Mouse (Mus musculus): ENCODE measurements around the gene Ror2. TPM values are rescaled to one million over a fixed set of nuclear protein-coding genes. Genes with fewer than 3 reads are reported as not detected.

The Ror2 gene
- polyA plus RNA-seq, 1 experiment from 2014 or later = 2.2 TPM

- H3K4me3 ChIP-seq (ENCODE audit: low read depth, low read length) = no peak overlapping the region
- DNase-seq (ENCODE audit: low spot score) (peak; percentile 67), ATAC-seq (peak; percentile 40)
- H3K36me3 ChIP-seq (ENCODE audit: control insufficient read depth, insufficient read depth, low read length) = no peaks in the 10 kb centered on the region
- no peak overlapping the region for H3K27ac ChIP-seq (ENCODE audit: low read depth, low read length)
- no peak overlapping the region for H3K9ac ChIP-seq (ENCODE audit: low read length)
- no peaks in the 10 kb centered on the region for H3K9me3 ChIP-seq (replicated peaks; ENCODE audit: control insufficient read depth, low read length)
- no peaks in the 10 kb centered on the region; the same call in 1 of the 2 replicates for H3K4me1 ChIP-seq (ENCODE audit: control insufficient read depth, insufficient read depth, low read length)
- H3K27me3 ChIP-seq (replicated peaks; ENCODE audit: control insufficient read depth, insufficient read depth, low read length) = no peaks in the 10 kb centered on the region
- H3K4me2 ChIP-seq (ENCODE audit: low read length) = no peak overlapping the region
- 36% methylated on average over 13 of the region's 13 CpGs for WGBS
Observed at GRCm38 (mm10) chr13:53130567-53130966, 155.4 kb downstream of the Ror2 start.

GRCm38 (mm10) chr13:53130032-53130431 lies 155.9 kb downstream of the Ror2 start:
- no peaks in the 10 kb centered on the region for H3K9me3 ChIP-seq (replicated peaks; ENCODE audit: control insufficient read depth, low read length)
- 87% methylated on average over 5 of the region's 5 CpGs for WGBS

GRCm38 (mm10) chr13:53125627-53126026 lies 160.3 kb downstream of the Ror2 start:
- Histone ChIP-seq H3K27me3 (replicated peaks; ENCODE audit: control insufficient read depth, insufficient read depth, low read length) (no peaks in the 10 kb centered on the region), H3K9ac (ENCODE audit: low read length) (no peak overlapping the region), H3K9me3 (replicated peaks; ENCODE audit: control insufficient read depth, low read length) (no peaks in the 10 kb centered on the region), H3K4me3 (ENCODE audit: low read depth, low read length) (no peak overlapping the region), H3K4me2 (ENCODE audit: low read length) (no peak overlapping the region), H3K4me1 (ENCODE audit: control insufficient read depth, insufficient read depth, low read length) (peaks cover 8% of the 10 kb centered on the region), H3K36me3 (ENCODE audit: control insufficient read depth, insufficient read depth, low read length) (no peaks in the 10 kb centered on the region), H3K27ac (ENCODE audit: low read depth, low read length) (no peak overlapping the region)
- DNase-seq (ENCODE audit: low spot score) = no peak
- WGBS = 82% methylated on average over 5 of the region's 5 CpGs
- ATAC-seq = no peak

More at GRCm38 (mm10) chr13:53130032-53130431, 155.9 kb downstream of the Ror2 start:
- Histone ChIP-seq H3K27ac (ENCODE audit: low read depth, low read length) (no peak overlapping the region), H3K27me3 (replicated peaks; ENCODE audit: control insufficient read depth, insufficient read depth, low read length) (no peaks in the 10 kb centered on the region), H3K9ac (ENCODE audit: low read length) (no peak overlapping the region), H3K36me3 (ENCODE audit: control insufficient read depth, insufficient read depth, low read length) (no peaks in the 10 kb centered on the region), H3K4me3 (ENCODE audit: low read depth, low read length) (no peak overlapping the region), H3K4me1 (ENCODE audit: control insufficient read depth, insufficient read depth, low read length) (no peaks in the 10 kb centered on the region; the same call in 1 of the 2 replicates), H3K4me2 (ENCODE audit: low read length) (no peak overlapping the region)
- ATAC-seq = no peak
- no peak for DNase-seq (ENCODE audit: low spot score)

GRCm38 (mm10) chr13:53122085-53122484 lies 163.8 kb downstream of the Ror2 start:
- Histone ChIP-seq H3K4me3 (ENCODE audit: low read depth, low read length) (no peak overlapping the region), H3K4me1 (ENCODE audit: control insufficient read depth, insufficient read depth, low read length) (peaks cover 15% of the 10 kb centered on the region), H3K9me3 (replicated peaks; ENCODE audit: control insufficient read depth, low read length) (no peaks in the 10 kb centered on the region), H3K36me3 (ENCODE audit: control insufficient read depth, insufficient read depth, low read length) (no peaks in the 10 kb centered on the region), H3K27ac (ENCODE audit: low read depth, low read length) (no peak overlapping the region), H3K9ac (ENCODE audit: low read length) (no peak overlapping the region), H3K27me3 (replicated peaks; ENCODE audit: control insufficient read depth, insufficient read depth, low read length) (no peaks in the 10 kb centered on the region), H3K4me2 (ENCODE audit: low read length) (no peak overlapping the region)
- ATAC-seq = no peak
- WGBS = 64% methylated on average over 8 of the region's 8 CpGs
- DNase-seq (ENCODE audit: low spot score) = no peak

GRCm38 (mm10) chr13:53120906-53121305 lies 165.0 kb downstream of the Ror2 start:
- Histone ChIP-seq H3K4me3 (ENCODE audit: low read depth, low read length) (no peak overlapping the region), H3K27ac (ENCODE audit: low read depth, low read length) (no peak overlapping the region; the same call in 1 of the 2 replicates), H3K9me3 (replicated peaks; ENCODE audit: control insufficient read depth, low read length) (no peaks in the 10 kb centered on the region), H3K36me3 (ENCODE audit: control insufficient read depth, insufficient read depth, low read length) (no peaks in the 10 kb centered on the region), H3K9ac (ENCODE audit: low read length) (no peak overlapping the region), H3K27me3 (replicated peaks; ENCODE audit: control insufficient read depth, insufficient read depth, low read length) (no peaks in the 10 kb centered on the region), H3K4me1 (ENCODE audit: control insufficient read depth, insufficient read depth, low read length) (peaks cover 15% of the 10 kb centered on the region), H3K4me2 (ENCODE audit: low read length) (peak overlapping the region; percentile 32)
- peak; percentile 65 for DNase-seq (ENCODE audit: low spot score)
- peak; percentile 37 for ATAC-seq
- WGBS = 14% methylated on average over 11 of the region's 11 CpGs

- Histone ChIP-seq H3K27me3 (replicated peaks; ENCODE audit: control insufficient read depth, insufficient read depth, low read length) (no peaks in the 10 kb centered on the region), H3K9ac (ENCODE audit: low read length) (no peak overlapping the region), H3K36me3 (ENCODE audit: control insufficient read depth, insufficient read depth, low read length) (no peaks in the 10 kb centered on the region), H3K4me2 (ENCODE audit: low read length) (no peak overlapping the region), H3K4me3 (ENCODE audit: low read depth, low read length) (no peak overlapping the region), H3K27ac (ENCODE audit: low read depth, low read length) (no peak overlapping the region), H3K9me3 (replicated peaks; ENCODE audit: control insufficient read depth, low read length) (no peaks in the 10 kb centered on the region), H3K4me1 (ENCODE audit: control insufficient read depth, insufficient read depth, low read length) (peaks cover 15% of the 10 kb centered on the region)
- peak; percentile 97 for DNase-seq (ENCODE audit: low spot score)
- peak; percentile 80 for ATAC-seq
- 27% methylated on average over 10 of the region's 10 CpGs for WGBS
Observed at GRCm38 (mm10) chr13:53119586-53120426, 166.1 kb downstream of the Ror2 start.

- Histone ChIP-seq H3K9me3 (replicated peaks; ENCODE audit: control insufficient read depth, low read length) (no peaks in the 10 kb centered on the region), H3K9ac (ENCODE audit: low read length) (no peak overlapping the region), H3K4me3 (ENCODE audit: low read depth, low read length) (no peak overlapping the region), H3K4me2 (ENCODE audit: low read length) (no peak overlapping the region), H3K36me3 (ENCODE audit: control insufficient read depth, insufficient read depth, low read length) (no peaks in the 10 kb centered on the region), H3K4me1 (ENCODE audit: control insufficient read depth, insufficient read depth, low read length) (peaks cover 15% of the 10 kb centered on the region), H3K27ac (ENCODE audit: low read depth, low read length) (no peak overlapping the region), H3K27me3 (replicated peaks; ENCODE audit: control insufficient read depth, insufficient read depth, low read length) (no peaks in the 10 kb centered on the region)
- DNase-seq (ENCODE audit: low spot score) (no peak), ATAC-seq (no peak)
- WGBS = 77% methylated on average over 13 of the region's 13 CpGs
Observed at GRCm38 (mm10) chr13:53118398-53118797, 167.5 kb downstream of the Ror2 start.

GRCm38 (mm10) chr13:53117921-53118320 lies 168.0 kb downstream of the Ror2 start:
- Histone ChIP-seq H3K27me3 (replicated peaks; ENCODE audit: control insufficient read depth, insufficient read depth, low read length) (no peaks in the 10 kb centered on the region), H3K9me3 (replicated peaks; ENCODE audit: control insufficient read depth, low read length) (no peaks in the 10 kb centered on the region), H3K27ac (ENCODE audit: low read depth, low read length) (no peak overlapping the region), H3K4me1 (ENCODE audit: control insufficient read depth, insufficient read depth, low read length) (peaks cover 15% of the 10 kb centered on the region), H3K4me2 (ENCODE audit: low read length) (no peak overlapping the region), H3K9ac (ENCODE audit: low read length) (no peak overlapping the region), H3K4me3 (ENCODE audit: low read depth, low read length) (no peak overlapping the region), H3K36me3 (ENCODE audit: control insufficient read depth, insufficient read depth, low read length) (no peaks in the 10 kb centered on the region)
- ATAC-seq (no peak), DNase-seq (ENCODE audit: low spot score) (no peak)
- 93% methylated on average over 7 of the region's 7 CpGs for WGBS

- H3K4me3 ChIP-seq (ENCODE audit: low read depth, low read length) = no peak overlapping the region
- H3K9ac ChIP-seq (ENCODE audit: low read length) = no peak overlapping the region; the same call in 1 of the 2 replicates
- ATAC-seq (no peak), DNase-seq (ENCODE audit: low spot score) (no peak)
- no peaks in the 10 kb centered on the region for H3K9me3 ChIP-seq (replicated peaks; ENCODE audit: control insufficient read depth, low read length)
- H3K36me3 ChIP-seq (ENCODE audit: control insufficient read depth, insufficient read depth, low read length) = no peaks in the 10 kb centered on the region
- no peaks in the 10 kb centered on the region for H3K4me1 ChIP-seq (ENCODE audit: control insufficient read depth, insufficient read depth, low read length)
- WGBS = 88% methylated on average over 16 of the region's 16 CpGs
- H3K27me3 ChIP-seq (replicated peaks; ENCODE audit: control insufficient read depth, insufficient read depth, low read length) = no peaks in the 10 kb centered on the region
- H3K27ac ChIP-seq (ENCODE audit: low read depth, low read length) = no peak overlapping the region
- H3K4me2 ChIP-seq (ENCODE audit: low read length) = no peak overlapping the region
Observed at GRCm38 (mm10) chr13:53110249-53110578, 175.7 kb downstream of the Ror2 start.

Data from forebrain, embryonic 14.5 days (tissue).